Comparison of ENCODE assay signal across 25 mouse cellular contexts in the genomic region with DNA sequence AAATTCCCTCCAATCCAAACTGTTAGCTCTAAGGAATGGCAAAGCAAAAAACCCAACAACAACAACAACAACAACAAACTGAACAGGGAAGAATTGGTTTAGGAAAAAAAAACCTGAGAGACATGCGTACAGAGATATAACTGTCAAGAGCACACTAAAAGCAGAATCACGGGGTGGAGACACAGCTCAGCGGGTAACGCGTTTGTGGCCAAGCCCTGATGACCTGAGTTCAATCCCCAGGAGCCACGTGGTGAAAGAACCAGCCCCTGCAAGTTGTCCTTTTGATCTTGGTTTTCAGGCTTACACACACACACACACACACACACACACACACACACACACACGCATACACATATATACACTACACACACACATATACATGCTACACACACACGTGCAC. TPM values are rescaled to one million over a fixed set of nuclear protein-coding genes. Genes with fewer than 3 reads are reported as not detected.
DNase-seq lines count a peak whose midpoint lies in the region; ATAC-seq and TF ChIP-seq lines count a peak whose summit lies in the region.
"Had no signal": no experiment of that assay in that cellular context is flagged by ENCODE, and none has a peak within 500 bp of the region (broad histone marks: within the 10 kb centered on the region; RNA-seq: fewer than 3 reads in every experiment).

No protein-coding gene starts in this region.

- WGBS in liver, embryonic 14.5 days (ENCODE audit: insufficient replicate concordance), result 40% methylated on average over 8 of the region's 8 CpGs

- intact Hi-C loops in gastrocnemius, adult 2 months (cut with DNase I), result no loop called here

- no peaks in the 10 kb centered on the region for H3K36me3 ChIP-seq in liver, embryonic 14.5 days (replicated peaks; ENCODE audit: control insufficient read depth, insufficient read depth, low read depth)
- H3K36me3 ChIP-seq: embryonic facial prominence, embryonic 13.5 days; forebrain, embryonic 12.5 days; heart, embryonic 10.5 days; limb, embryonic 15.5 days; midbrain, embryonic 15.5 days had no signal

- no peak for DNase-seq in gastrocnemius, adult 2 months
- DNase-seq in gastrocnemius, adult 18-20 months (ENCODE audit: low spot score), result no peak
- no peak for DNase-seq in liver, embryonic 14.5 days (ENCODE audit: low read depth in 3 of 3, low spot score in 3 of 3)
- no peak for DNase-seq in left cerebral cortex, adult 18-20 months (ENCODE audit: low spot score in 2 of 2)
- DNase-seq in lung, adult 18-20 months, result no peak
- DNase-seq: adrenal gland, postnatal 14 days; cerebellum, adult 11 months; cerebellum, postnatal 10 days; gastrocnemius, postnatal 25 days; kidney, adult 8-10 months; kidney, postnatal 25 days; lung, postnatal 14 days had no signal

- ATAC-seq in erythroid progenitor cell, adult 5-6 weeks (replicated peaks; ENCODE audit: low FRiP score, poor library complexity, severe bottlenecking), result peak; percentile 61
- ATAC-seq in liver, embryonic 14.5 days (ENCODE audit: insufficient read depth), result peak; percentile 39; the same call in 1 of the 2 replicates
- no peak for ATAC-seq in granulocyte monocyte progenitor cell, adult 5-6 weeks (replicated peaks; ENCODE audit: poor library complexity, severe bottlenecking)
- ATAC-seq: midbrain, embryonic 15.5 days had no signal

- H3K9ac ChIP-seq in liver, embryonic 14.5 days (replicated peaks), result no peak overlapping the region
- H3K9ac ChIP-seq: embryonic facial prominence, embryonic 13.5 days; forebrain, embryonic 12.5 days; limb, embryonic 15.5 days; midbrain, embryonic 15.5 days had no signal

- no peaks in the 10 kb centered on the region for H3K27me3 ChIP-seq in liver, embryonic 14.5 days (ENCODE audit: control insufficient read depth, insufficient read depth, low read length)
- H3K27me3 ChIP-seq: forebrain, embryonic 12.5 days; limb, embryonic 15.5 days; megakaryocyte, embryonic 14.5 days; midbrain, embryonic 15.5 days had no signal

- H3K9me3 ChIP-seq in liver, embryonic 14.5 days (ENCODE audit: control insufficient read depth, low read length), result no peaks in the 10 kb centered on the region
- H3K9me3 ChIP-seq: embryonic facial prominence, embryonic 13.5 days; forebrain, embryonic 12.5 days; heart, embryonic 10.5 days; limb, embryonic 15.5 days; megakaryocyte, embryonic 14.5 days; midbrain, embryonic 15.5 days had no signal

- H3K27ac ChIP-seq in gastrocnemius, adult 2 months, result peak overlapping the region; percentile 95
- H3K27ac ChIP-seq in liver, embryonic 14.5 days, result peak overlapping the region; percentile 35
- H3K27ac ChIP-seq: forebrain, embryonic 12.5 days; limb, embryonic 15.5 days; midbrain, embryonic 15.5 days had no signal

- TF ChIP-seq CTCF in gastrocnemius, adult 2 months (IDR thresholded peaks at IDR 0.05), result no peak
- no peak for TF ChIP-seq CTCF in liver, embryonic 14.5 days (IDR thresholded peaks at IDR 0.05; ENCODE audit: low read depth)

- TF ChIP-seq EP300 in liver, embryonic 14.5 days (IDR thresholded peaks at IDR 0.05; ENCODE audit: low read depth), result no peak

- H3K4me1 ChIP-seq in liver, embryonic 14.5 days (replicated peaks; ENCODE audit: control insufficient read depth in 2 of 2, insufficient read depth in 2 of 2, low read length in 1 of 2), result peaks cover 33 to 75% of the 10 kb centered on the region in 2 experiments
- H3K4me1 ChIP-seq: forebrain, embryonic 12.5 days; midbrain, embryonic 15.5 days had no signal

- peak overlapping the region; percentile 70 for H3K4me3 ChIP-seq in gastrocnemius, adult 2 months
- no peak overlapping the region for H3K4me3 ChIP-seq in liver, embryonic 14.5 days (ENCODE audit: insufficient read depth in 1 of 2, low read depth in 2 of 2, low read length in 2 of 2)
- H3K4me3 ChIP-seq: embryonic facial prominence, embryonic 13.5 days; forebrain, embryonic 12.5 days; heart, embryonic 10.5 days; limb, embryonic 15.5 days; midbrain, embryonic 15.5 days had no signal

- H3K4me2 ChIP-seq in liver, embryonic 14.5 days (ENCODE audit: low read depth), result peak overlapping the region; percentile 45
- H3K4me2 ChIP-seq: forebrain, embryonic 12.5 days; limb, embryonic 15.5 days; midbrain, embryonic 15.5 days had no signal

RNA-seq across cellular contexts. Expression of a gene that starts 31.5 kb away (rescaled TPM):
- total RNA-seq in gastrocnemius, adult 2 months (2021), result 100 to 1,000 TPM; 139 to 145 TPM
- total RNA-seq in gastrocnemius, adult 18-20 months (2021), result 100 to 1,000 TPM; 125 to 170 TPM
- 5.9 and 10.1 TPM in 2 replicates for total RNA-seq in erythroid progenitor cell, adult 5-6 weeks (2015; ENCODE audit: low replicate concordance)
- total RNA-seq in erythroid progenitor cell, adult 5-6 weeks (2017; ENCODE audit: low replicate concordance), result 7.0 and 10.3 TPM in 2 replicates
- 10.6 and 12.4 TPM in 2 replicates for polyA plus RNA-seq in liver, embryonic 14.5 days (2012; rRNA removed)
- polyA plus RNA-seq in liver, embryonic 14.5 days (2014; fragmentation: Nextera tagmentation; extraction: Ambion mirVana), result 16.4 and 19.3 TPM in 2 replicates
- 10 to 100 TPM; 26.8 to 28.0 TPM for total RNA-seq in left cerebral cortex, adult 18-20 months (2021)
- total RNA-seq in granulocyte monocyte progenitor cell, adult 5-6 weeks (2014; fragmentation: Nextera tagmentation), result 35.5 and 40.5 TPM in 2 replicates
- 36.8 and 37.1 TPM in 2 replicates for total RNA-seq in granulocyte monocyte progenitor cell, adult 5-6 weeks (2017)

RNA-seq across cellular contexts. Expression of a gene that starts 40.1 kb away (rescaled TPM):
- 10 to 100 TPM; 11.7 to 15.8 TPM for total RNA-seq in gastrocnemius, adult 2 months (2021)
- 10 to 100 TPM; 11.3 to 13.3 TPM for total RNA-seq in gastrocnemius, adult 18-20 months (2021)
- total RNA-seq in erythroid progenitor cell, adult 5-6 weeks (2015; ENCODE audit: low replicate concordance), result 3.2 and 7.5 TPM in 2 replicates
- total RNA-seq in erythroid progenitor cell, adult 5-6 weeks (2017; ENCODE audit: low replicate concordance), result 5.3 and 5.4 TPM in 2 replicates
- polyA plus RNA-seq in liver, embryonic 14.5 days (2012; rRNA removed), result 7.8 and 8.5 TPM in 2 replicates
- 7.2 and 8.6 TPM in 2 replicates for polyA plus RNA-seq in liver, embryonic 14.5 days (2014; fragmentation: Nextera tagmentation; extraction: Ambion mirVana)
- total RNA-seq in left cerebral cortex, adult 18-20 months (2021), result 1 to 10 TPM; 1.8 to 2.5 TPM
- 33.7 and 36.6 TPM in 2 replicates for total RNA-seq in granulocyte monocyte progenitor cell, adult 5-6 weeks (2014; fragmentation: Nextera tagmentation)
- total RNA-seq in granulocyte monocyte progenitor cell, adult 5-6 weeks (2017), result 28.9 and 29.0 TPM in 2 replicates

RNA-seq across cellular contexts. Expression of a gene that starts 48.3 kb away (rescaled TPM):
- 1 to 10 TPM; 4.3 to 6.9 TPM for total RNA-seq in gastrocnemius, adult 2 months (2021)
- total RNA-seq in gastrocnemius, adult 18-20 months (2021), result 1 to 10 TPM; 5.2 to 5.7 TPM
- total RNA-seq in erythroid progenitor cell, adult 5-6 weeks (2015; ENCODE audit: low replicate concordance), result 0.72 and 0.84 TPM in 2 replicates
- 0.51 and 1.4 TPM in 2 replicates for total RNA-seq in erythroid progenitor cell, adult 5-6 weeks (2017; ENCODE audit: low replicate concordance)
- polyA plus RNA-seq in liver, embryonic 14.5 days (2012; rRNA removed), result 2.2 and 2.3 TPM in 2 replicates
- polyA plus RNA-seq in liver, embryonic 14.5 days (2014; fragmentation: Nextera tagmentation; extraction: Ambion mirVana), result 0.76 and 0.77 TPM in 2 replicates
- total RNA-seq in left cerebral cortex, adult 18-20 months (2021), result 1 to 10 TPM; 7.0 to 8.6 TPM
- 1.8 and 1.9 TPM in 2 replicates for total RNA-seq in granulocyte monocyte progenitor cell, adult 5-6 weeks (2014; fragmentation: Nextera tagmentation)
- 3.1 and 3.4 TPM in 2 replicates for total RNA-seq in granulocyte monocyte progenitor cell, adult 5-6 weeks (2017)

RNA-seq across cellular contexts. Expression of a gene that starts 56.3 kb away (rescaled TPM):
- not detected for total RNA-seq in gastrocnemius, adult 2 months (2021)
- total RNA-seq in gastrocnemius, adult 18-20 months (2021), result not detected
- not detected in 2 replicates for total RNA-seq in erythroid progenitor cell, adult 5-6 weeks (2015; ENCODE audit: low replicate concordance)
- not detected in 2 replicates for total RNA-seq in erythroid progenitor cell, adult 5-6 weeks (2017; ENCODE audit: low replicate concordance)
- polyA plus RNA-seq in liver, embryonic 14.5 days (2012; rRNA removed), result not detected in 2 replicates
- not detected in 2 replicates for polyA plus RNA-seq in liver, embryonic 14.5 days (2014; fragmentation: Nextera tagmentation; extraction: Ambion mirVana)
- not detected for total RNA-seq in left cerebral cortex, adult 18-20 months (2021)
- total RNA-seq in granulocyte monocyte progenitor cell, adult 5-6 weeks (2014; fragmentation: Nextera tagmentation), result not detected in 2 replicates
- not detected in 2 replicates for total RNA-seq in granulocyte monocyte progenitor cell, adult 5-6 weeks (2017)
- total RNA-seq: adrenal gland, postnatal 14 days; gastrocnemius, postnatal 25 days; layer of hippocampus, adult 8-10 months; neutrophil, adult 5-6 weeks had no signal
- polyA plus RNA-seq: embryonic facial prominence, embryonic 13.5 days; heart, embryonic 10.5 days; heart, postnatal 0 days; hindbrain, embryonic 11.5 days; limb, embryonic 15.5 days; stomach, embryonic 16.5 days had no signal

RNA-seq across cellular contexts. Expression of a gene that starts 59.3 kb away (rescaled TPM):
- not detected for total RNA-seq in gastrocnemius, adult 2 months (2021)
- not detected for total RNA-seq in gastrocnemius, adult 18-20 months (2021)
- not detected in 2 replicates for total RNA-seq in erythroid progenitor cell, adult 5-6 weeks (2015; ENCODE audit: low replicate concordance)
- not detected in 2 replicates for total RNA-seq in erythroid progenitor cell, adult 5-6 weeks (2017; ENCODE audit: low replicate concordance)
- 0.02 TPM in 1 of 2 replicates, not detected in the other for polyA plus RNA-seq in liver, embryonic 14.5 days (2012; rRNA removed)
- not detected in 2 replicates for polyA plus RNA-seq in liver, embryonic 14.5 days (2014; fragmentation: Nextera tagmentation; extraction: Ambion mirVana)
- total RNA-seq in left cerebral cortex, adult 18-20 months (2021), result 10 to 100 TPM; 12.9 to 15.9 TPM
- total RNA-seq in granulocyte monocyte progenitor cell, adult 5-6 weeks (2014; fragmentation: Nextera tagmentation), result not detected in 2 replicates
- not detected in 2 replicates for total RNA-seq in granulocyte monocyte progenitor cell, adult 5-6 weeks (2017)
- total RNA-seq: gastrocnemius, postnatal 25 days had no signal
- polyA plus RNA-seq: heart, embryonic 10.5 days; heart, postnatal 0 days; limb, embryonic 15.5 days had no signal
